Mouse (Mus musculus) adrenal gland, adult 10 weeks (tissue): ENCODE measurements around the gene AI467606. TPM values are rescaled to one million over a fixed set of nuclear protein-coding genes. Genes with fewer than 3 reads are reported as not detected.

ENCODE experiments used
- polyA plus RNA-seq: library from polyadenylated mRNA; stranded (reverse); fragments of 350-450 nt; fragmentation: Illumina TruSeq; extraction: RNeasy Lipid Tissue Mini Kit (QIAGEN cat#74804); gene quantifications from one replicate; pipeline ENCODE4 v1.2.3, GENCODE M21; 2014; ENCODE audit warnings: low read depth, low replicate concordance

Gene AI467606
- polyA plus RNA-seq, result 0.52 TPM

DNA sequence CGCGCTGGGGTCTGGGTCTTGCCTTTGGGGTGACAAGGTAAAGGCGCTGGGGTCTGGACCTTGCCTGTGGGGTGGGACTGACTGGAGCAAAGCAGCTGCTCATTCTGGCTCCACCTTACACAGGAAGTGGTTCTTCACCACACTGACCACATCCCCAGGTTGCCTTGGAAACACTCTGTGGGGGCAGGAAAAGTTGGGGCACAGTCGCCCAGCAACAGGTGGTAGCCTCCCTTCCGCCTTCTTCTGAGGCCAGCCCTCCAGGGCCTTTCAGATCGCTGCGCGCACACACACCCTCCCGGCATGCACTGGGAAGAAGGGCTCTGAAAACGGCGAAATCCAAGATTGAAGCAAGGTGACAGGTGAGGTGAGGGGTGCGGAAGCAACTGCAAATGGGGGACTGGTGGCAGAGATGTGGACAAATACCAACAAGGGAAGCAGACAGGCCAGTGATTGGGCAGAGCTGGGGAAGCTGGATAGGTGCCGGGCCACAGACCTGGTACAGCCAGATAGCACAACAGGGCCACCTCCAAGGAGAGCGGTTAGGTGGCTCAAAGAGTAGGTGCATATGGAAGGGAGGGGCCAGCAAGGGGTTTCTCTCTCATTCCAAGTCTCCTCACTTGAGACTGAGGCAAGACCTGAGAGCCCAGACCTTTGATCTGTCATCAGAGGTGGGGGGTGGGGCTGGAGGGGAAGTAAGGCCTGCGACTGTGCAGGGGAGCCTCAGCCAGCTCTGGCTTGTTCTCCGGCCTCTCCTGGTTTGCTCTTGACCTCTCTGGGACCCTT, at the start of gene AI467606:
Gene AI467606, plus strand, starts transcription at position 246 of the 783 bp plus-strand sequence.

DNA sequence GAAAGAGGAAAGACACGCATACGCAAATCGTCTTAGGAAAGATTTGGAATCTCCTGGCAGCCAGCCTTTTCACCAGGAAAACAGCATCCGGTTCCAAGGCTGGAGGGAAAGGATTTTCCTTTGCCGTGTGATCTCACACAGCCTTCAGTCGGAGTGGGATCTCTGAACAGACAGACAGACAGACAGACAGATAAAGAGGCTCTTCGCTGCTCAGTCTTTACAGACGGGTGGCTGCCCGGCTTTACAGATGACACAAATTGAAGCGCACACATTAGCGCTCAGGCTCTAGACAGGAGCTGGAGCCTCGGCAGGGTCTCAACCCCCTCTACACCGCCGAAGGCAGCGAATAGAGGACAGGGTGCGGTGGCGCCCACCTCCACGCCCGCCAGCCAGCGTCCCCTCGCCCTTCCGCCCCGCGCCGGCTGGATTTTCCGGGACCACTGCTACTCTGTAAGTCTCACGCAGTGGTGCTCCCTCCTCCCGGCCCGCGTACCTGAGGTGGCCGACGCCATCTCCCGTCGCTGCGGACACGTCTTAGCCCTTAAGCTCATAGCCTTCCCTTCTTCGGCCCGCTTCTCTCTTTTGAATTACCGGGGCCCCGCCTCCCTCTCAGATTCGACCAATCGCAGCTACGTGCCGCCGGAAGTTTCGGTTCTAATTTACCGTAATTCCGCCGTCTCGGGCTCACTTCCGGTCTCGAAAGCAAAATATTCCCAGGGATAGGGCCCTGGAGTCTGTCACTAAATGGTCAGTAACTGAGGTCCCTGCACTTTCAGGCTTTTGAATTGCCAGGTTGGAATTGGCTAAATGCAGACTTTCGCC, 49.1 kb upstream of the AI467606 start, which contains the start of gene Kif22:
Gene Kif22, minus strand, starts transcription at position 621 of the 822 bp plus-strand sequence.

GRCm38 (mm10) chr7:127087278-127088010, 3.7 kb upstream of the AI467606 start, which contains the start of gene Zg16:
Gene Zg16 (minus strand): TSS chr7:127087328.

GRCm38 (mm10) chr7:127121911-127122270, 30.7 kb downstream of the AI467606 start, which contains the start of gene Qprt:
Gene Qprt (minus strand): TSS chr7:127122226.

GRCm38 (mm10) chr7:127137262-127138017, 46.3 kb downstream of the AI467606 start, which contains the start of gene Spn:
Gene Spn (minus strand): TSS chr7:127137823.

Other genes with a start within 250 kb of the AI467606 start
- not detected for gene Doc2a, start 243.9 kb upstream of the AI467606 start, polyA plus RNA-seq
- gene Hirip3, start 229.4 kb upstream of the AI467606 start, polyA plus RNA-seq, result 10.9 TPM
- 13.4 TPM for gene Ino80e, start 229.0 kb upstream of the AI467606 start, polyA plus RNA-seq
- 9.9 TPM for gene Taok2, start 206.7 kb upstream of the AI467606 start, polyA plus RNA-seq
- 8.8 TPM for gene Tmem219, start 168.4 kb upstream of the AI467606 start, polyA plus RNA-seq
- 3.4 TPM for gene Kctd13, start 162.5 kb upstream of the AI467606 start, polyA plus RNA-seq
- not detected for gene Asphd1, start 141.8 kb upstream of the AI467606 start, polyA plus RNA-seq
- gene Sez6l2, start 140.8 kb upstream of the AI467606 start, polyA plus RNA-seq, result 39.4 TPM
- gene Cdipt, start 115.4 kb upstream of the AI467606 start, polyA plus RNA-seq, result 18.4 TPM
- 2.0 TPM for gene Cdiptos, start 115.3 kb upstream of the AI467606 start, polyA plus RNA-seq
- gene Mvp, start 76.7 kb upstream of the AI467606 start, polyA plus RNA-seq, result 2.0 TPM
- not detected for gene Pagr1b, start 74.9 kb upstream of the AI467606 start, polyA plus RNA-seq
- gene Pagr1a, start 74.0 kb upstream of the AI467606 start, polyA plus RNA-seq, result not detected
- 0.52 TPM for gene Gm42742, start 70.3 kb upstream of the AI467606 start, polyA plus RNA-seq
- gene Prrt2, start 70.1 kb upstream of the AI467606 start, polyA plus RNA-seq, result not detected
- gene Maz, start 64.3 kb upstream of the AI467606 start, polyA plus RNA-seq, result 19.4 TPM
- 1.9 TPM for gene Kif22, start 48.9 kb upstream of the AI467606 start, polyA plus RNA-seq
- gene Zg16, start 4.0 kb upstream of the AI467606 start, polyA plus RNA-seq, result 1.6 TPM
- 0.29 TPM for gene Qprt, start 30.9 kb downstream of the AI467606 start, polyA plus RNA-seq
- 0.52 TPM for gene Spn, start 46.5 kb downstream of the AI467606 start, polyA plus RNA-seq
- gene Cd2bp2, start 104.7 kb downstream of the AI467606 start, polyA plus RNA-seq, result 14.8 TPM
- 3.7 TPM for gene Tbc1d10b, start 117.1 kb downstream of the AI467606 start, polyA plus RNA-seq
- 9.2 TPM for gene Mylpf, start 117.5 kb downstream of the AI467606 start, polyA plus RNA-seq
- 1.7 TPM for gene Zfp553, start 141.7 kb downstream of the AI467606 start, polyA plus RNA-seq
- gene Sept1, start 141.8 kb downstream of the AI467606 start, polyA plus RNA-seq, result not detected
- not detected for gene Zfp771, start 152.9 kb downstream of the AI467606 start, polyA plus RNA-seq
- gene Dctpp1, start 169.3 kb downstream of the AI467606 start, polyA plus RNA-seq, result not detected
- 78.0 TPM for gene Sephs2, start 182.7 kb downstream of the AI467606 start, polyA plus RNA-seq
- 0.82 TPM for gene Itgal, start 204.9 kb downstream of the AI467606 start, polyA plus RNA-seq